Mouse (Mus musculus): ENCODE data around the gene Mlf1. TPM values are rescaled to one million over a fixed set of nuclear protein-coding genes. Genes with fewer than 3 reads are reported as not detected.

Mlf1 gene
- total RNA-seq (2015) (not detected in 2 replicates), total RNA-seq (2017) (0.33 and 1.4 TPM in 2 replicates)

- peak; percentile 100 for ATAC-seq (replicated peaks; ENCODE audit: poor library complexity)
Observed at GRCm38 (mm10) chr3:67373872-67374271, at the start of gene Mlf1. Mlf1 (plus strand) TSS chr3:67374097.

DNA sequence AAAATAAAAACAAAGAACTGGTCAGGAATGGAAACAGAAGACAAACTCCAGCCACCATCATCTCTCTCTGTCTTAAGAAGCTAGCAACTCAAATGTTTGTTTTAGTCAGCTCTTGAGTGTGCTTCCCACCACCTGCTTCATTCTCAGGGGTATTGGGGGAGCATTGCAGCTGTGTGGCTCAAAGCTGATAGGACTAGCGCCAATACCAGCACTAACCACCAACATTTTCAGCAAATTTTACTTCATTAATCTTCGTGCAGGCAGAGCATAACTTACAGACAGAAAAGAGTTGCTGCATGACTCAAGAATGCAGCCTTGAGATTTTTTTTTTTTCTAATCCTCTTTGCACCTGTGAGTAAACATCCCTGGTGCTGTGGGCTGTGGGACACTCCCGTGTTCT, 34.3 kb upstream of the Mlf1 start:
- ATAC-seq (replicated peaks; ENCODE audit: poor library complexity) = peak; percentile 26; the same call in 1 of the 2 replicates

DNA sequence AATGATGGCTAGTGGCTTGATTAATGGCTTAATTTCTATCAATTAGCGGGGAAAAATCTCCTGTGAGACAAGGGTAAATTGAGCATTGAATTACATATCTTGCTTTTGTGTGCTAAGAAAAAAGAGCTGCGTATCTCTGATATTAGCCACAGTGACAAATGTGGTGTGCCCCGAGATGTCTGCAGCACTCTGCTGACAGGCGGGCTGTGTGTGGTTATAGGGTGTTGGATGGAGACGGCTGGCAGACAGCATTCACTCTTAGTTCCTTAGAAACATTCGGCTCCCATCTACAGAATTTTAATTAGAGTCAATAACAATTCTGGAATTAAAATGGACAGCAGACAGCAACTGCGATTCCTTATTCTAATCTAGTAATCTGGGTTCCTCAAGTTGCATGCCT, 33.0 kb upstream of the Mlf1 start:
- ATAC-seq (replicated peaks; ENCODE audit: poor library complexity) = no peak

- 0 out of 2 replicates have a peak, but pooled peaks have one; percentile 42 for ATAC-seq (replicated peaks; ENCODE audit: poor library complexity)
Observed at GRCm38 (mm10) chr3:67343004-67343662, 30.8 kb upstream of the Mlf1 start.

DNA sequence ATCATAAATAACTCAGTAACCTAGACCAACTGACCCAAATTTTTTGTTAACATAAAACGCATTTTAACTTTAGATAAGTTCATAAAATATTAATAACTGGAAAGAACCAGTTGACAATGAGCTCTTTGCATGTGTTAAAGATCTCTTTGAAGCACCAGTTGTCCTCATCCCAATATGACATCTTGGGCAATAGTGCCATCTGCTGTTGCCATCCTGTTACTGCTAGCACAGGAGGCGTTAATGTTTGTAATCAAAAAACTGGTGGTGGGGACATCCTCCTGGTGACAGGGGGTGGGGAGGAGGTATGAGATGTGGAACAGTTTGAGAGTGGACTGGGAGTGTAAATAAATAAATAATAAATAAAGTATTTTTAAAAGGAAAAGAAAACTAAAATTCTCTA, 29.3 kb upstream of the Mlf1 start:
- ATAC-seq (replicated peaks; ENCODE audit: poor library complexity) = peak; percentile 97

GRCm38 (mm10) chr3:67346674-67347073, 27.2 kb upstream of the Mlf1 start:
- ATAC-seq (replicated peaks; ENCODE audit: poor library complexity) = no peak

GRCm38 (mm10) chr3:67351406-67352127, 22.3 kb upstream of the Mlf1 start:
- no peak for ATAC-seq (replicated peaks; ENCODE audit: poor library complexity)

DNA sequence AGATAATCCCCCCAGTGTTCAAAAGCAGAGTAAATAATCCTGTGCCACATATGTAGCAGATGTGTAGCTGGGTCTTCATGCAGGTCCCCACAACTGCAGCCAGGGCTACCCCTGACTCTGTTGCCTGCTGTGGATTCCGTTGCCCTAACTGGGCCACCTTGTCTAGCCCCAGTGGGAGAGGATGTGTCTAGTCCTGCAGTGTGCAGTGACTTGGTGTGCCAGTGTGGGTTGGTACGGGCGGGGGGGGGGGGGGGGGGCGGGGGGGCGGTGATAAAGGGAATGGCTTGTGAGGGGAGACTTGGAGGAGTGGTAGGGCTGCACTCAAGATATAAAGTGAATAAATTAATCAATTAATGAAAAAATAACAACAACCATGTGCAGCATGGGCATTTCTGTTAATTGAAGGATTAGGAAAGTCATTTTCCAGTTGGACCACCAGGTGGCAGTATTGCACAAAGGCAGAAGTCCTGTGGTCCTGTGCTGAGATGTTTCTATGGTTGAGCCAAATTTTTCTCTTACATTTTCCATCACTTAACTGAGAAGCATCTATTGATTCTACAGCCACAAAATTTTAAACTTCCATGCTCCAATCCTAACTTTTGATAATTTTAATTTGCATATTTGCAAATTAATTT, 21.7 kb upstream of the Mlf1 start:
- peak; percentile 85 for ATAC-seq (replicated peaks; ENCODE audit: poor library complexity)

DNA sequence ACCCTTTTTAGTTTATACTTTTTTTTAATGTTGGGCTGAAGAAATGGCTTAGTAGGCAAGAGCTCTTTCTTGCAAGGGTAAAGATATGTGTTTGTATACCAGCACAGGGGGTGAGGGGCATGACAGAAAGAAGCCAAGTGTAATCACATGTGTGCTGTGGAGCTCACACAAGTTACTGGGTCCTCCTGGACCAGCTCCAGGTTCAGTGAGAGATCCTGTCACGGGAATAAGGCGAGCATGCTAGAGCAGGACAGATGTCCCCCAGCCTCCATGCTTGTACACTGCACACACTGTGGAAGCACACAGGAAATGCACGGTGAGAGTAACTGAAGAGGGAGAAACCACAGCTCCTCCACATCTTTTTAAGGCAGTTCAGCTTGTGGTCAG, 21.1 kb upstream of the Mlf1 start:
- no peak for ATAC-seq (replicated peaks; ENCODE audit: poor library complexity)

GRCm38 (mm10) chr3:67358376-67358775, 15.5 kb upstream of the Mlf1 start:
- ATAC-seq (replicated peaks; ENCODE audit: poor library complexity) = no peak

GRCm38 (mm10) chr3:67366087-67366892, 7.6 kb upstream of the Mlf1 start:
- ATAC-seq (replicated peaks; ENCODE audit: poor library complexity) = no peak

DNA sequence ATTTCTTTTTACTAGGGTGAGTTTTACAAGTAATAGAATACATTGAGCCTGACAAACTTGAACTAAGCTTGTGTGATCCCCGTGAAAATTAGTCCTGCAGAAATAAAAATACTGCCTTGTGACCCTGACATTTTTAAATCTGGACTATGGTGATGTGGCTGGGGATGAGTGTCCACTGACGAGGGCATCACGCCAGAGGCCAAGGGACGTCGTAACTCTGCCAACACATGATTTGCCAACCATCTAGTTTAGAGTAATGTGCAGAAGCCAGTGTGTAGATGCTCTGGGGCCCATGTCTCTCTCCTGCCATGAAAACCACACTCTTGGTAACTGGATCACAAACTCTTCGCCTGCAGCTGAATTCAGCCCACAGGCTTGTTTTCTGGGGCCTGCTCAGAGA, 6.4 kb upstream of the Mlf1 start:
- no peak for ATAC-seq (replicated peaks; ENCODE audit: poor library complexity)

DNA sequence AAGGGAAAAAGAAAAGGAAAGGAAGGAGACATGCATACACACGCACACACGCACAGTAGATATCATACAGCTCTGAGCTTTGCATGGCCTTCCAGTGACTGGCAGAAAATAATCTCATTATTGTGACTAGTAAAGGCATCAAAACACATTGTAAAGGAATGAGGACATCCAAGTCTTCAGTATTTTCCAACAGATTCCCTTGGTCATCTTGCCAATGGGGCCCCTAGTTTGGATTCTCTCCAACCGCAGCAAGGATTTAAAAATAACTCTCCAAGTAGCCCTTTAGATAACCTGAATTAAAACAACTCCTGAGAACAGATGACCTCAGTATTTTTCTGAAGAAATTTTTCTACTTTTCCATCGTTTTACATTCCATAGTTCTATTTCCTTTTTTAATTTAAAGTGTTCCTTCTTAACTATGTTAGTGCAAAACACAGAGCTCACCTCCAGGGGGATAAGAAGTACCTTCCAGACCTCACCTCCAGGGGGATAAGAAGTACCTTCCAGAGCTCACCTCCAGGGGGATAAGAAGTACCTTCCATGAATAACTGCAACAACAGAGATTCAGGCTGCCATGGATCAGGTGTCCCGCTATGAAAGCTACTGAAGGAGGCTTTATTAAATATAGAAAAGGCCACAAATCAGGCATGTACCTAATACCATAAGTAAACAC, 4.4 kb upstream of the Mlf1 start:
- no peak for ATAC-seq (replicated peaks; ENCODE audit: poor library complexity)

GRCm38 (mm10) chr3:67372194-67372593, 1.7 kb upstream of the Mlf1 start:
- no peak for ATAC-seq (replicated peaks; ENCODE audit: poor library complexity)

DNA sequence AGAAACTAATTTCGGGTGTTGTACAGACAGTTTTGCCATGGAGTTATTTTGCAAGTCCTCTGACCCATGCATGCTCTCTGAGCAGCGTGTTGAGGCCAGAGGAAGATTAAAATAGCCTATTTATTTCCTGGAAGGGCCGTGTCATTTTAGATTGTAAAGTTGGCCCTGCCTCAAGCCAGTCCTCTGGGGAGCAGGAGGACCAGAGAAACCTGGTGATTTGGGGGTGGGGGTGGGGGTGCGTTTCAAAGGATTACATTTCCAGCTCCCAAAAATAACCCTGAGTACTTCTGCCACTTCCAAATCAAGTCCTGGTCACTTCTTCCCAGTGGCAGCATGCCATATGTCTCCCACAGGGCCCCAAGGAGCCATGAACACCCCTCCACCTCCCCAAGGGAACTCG, 1.1 kb upstream of the Mlf1 start:
- ATAC-seq (replicated peaks; ENCODE audit: poor library complexity) = no peak

GRCm38 (mm10) chr3:67374360-67374778, 472 bp downstream of the Mlf1 start:
- ATAC-seq (replicated peaks; ENCODE audit: poor library complexity) = no peak

- no peak for ATAC-seq (replicated peaks; ENCODE audit: poor library complexity)
Observed at GRCm38 (mm10) chr3:67375063-67375462, 1.2 kb downstream of the Mlf1 start, which contains the start of gene Gm17402. Gm17402 (minus strand) TSS chr3:67375163.

GRCm38 (mm10) chr3:67378215-67378614, 4.3 kb downstream of the Mlf1 start:
- ATAC-seq (replicated peaks; ENCODE audit: poor library complexity) = no peak

DNA sequence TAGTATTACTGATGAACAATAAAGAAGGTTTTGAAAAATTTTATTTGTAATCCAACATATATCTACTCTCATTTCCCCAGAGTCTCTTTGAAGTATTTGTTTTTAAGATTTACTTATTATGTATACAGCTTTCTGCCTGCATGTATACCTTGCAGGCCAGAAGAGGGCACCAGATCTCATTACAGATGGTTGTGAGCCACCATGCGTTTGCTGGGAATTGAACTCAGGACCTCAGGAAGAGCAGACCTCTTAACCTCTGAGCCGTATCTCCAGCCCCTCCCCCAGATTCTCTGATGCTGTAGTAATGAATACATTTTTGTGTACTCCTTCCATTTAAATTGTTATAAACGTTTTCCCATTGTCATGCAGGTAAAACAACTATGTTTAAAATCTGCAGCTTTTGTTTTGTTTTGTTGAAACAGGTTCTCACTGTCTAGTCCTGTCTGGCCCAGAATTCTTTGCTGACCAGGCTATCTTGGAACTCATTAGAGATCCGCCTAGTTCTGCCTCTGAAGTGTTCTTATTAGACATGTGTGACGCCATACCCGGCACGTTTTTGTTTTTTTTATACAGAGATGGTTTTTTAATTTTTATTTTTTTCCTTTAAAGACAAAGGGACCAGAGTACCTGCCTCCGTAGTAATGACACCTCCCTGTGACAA, 55.6 kb downstream of the Mlf1 start:
- no peak for ATAC-seq (replicated peaks; ENCODE audit: poor library complexity)

- ATAC-seq (replicated peaks; ENCODE audit: poor library complexity) = peak; percentile 99
Observed at GRCm38 (mm10) chr3:67429999-67430380, 56.1 kb downstream of the Mlf1 start, which contains the start of gene Gfm1. Gfm1 (plus strand) TSS chr3:67430096.
